Mouse (Mus musculus): ENCODE measurements around the gene Wdfy4.

- TF ChIP-seq CTCF (IDR thresholded peaks at IDR 0.05; ENCODE audit: low read depth, low read length) = no peak
- no peak for TF ChIP-seq TAL1 (conservative IDR thresholded peaks at IDR 0.05; ENCODE audit: low read depth, low read length)
Measured at GRCm38 (mm10) chr14:33053441-33053840, 131.9 kb downstream of the Wdfy4 start.

Data from G1E (cell line).